Mouse (Mus musculus) heart, postnatal 14 days (tissue): ENCODE results near the gene Oas1a. TPM values are rescaled to one million over a fixed set of nuclear protein-coding genes. Genes with fewer than 3 reads are reported as not detected.
"Not testable (repeated sequence)": the region's sequence is repeated elsewhere in the genome, so short reads cannot be mapped to it uniquely, and the experiment has no call there.

Source experiments
- DNase-seq, 2 experiments: peaks; one replicate each; pipeline ENCODE4 v3.0.0; 2021 to 2022
- intact Hi-C: fragments of 180-260 bp; cut with DNase I; formaldehyde crosslinking; loops from one replicate; pipeline ENCODE4 v1.15.1; 2025
- total RNA-seq, 2 experiments: library from RNA; stranded (reverse); gene quantifications; 2 replicates each; pipeline ENCODE4 v1.2.3; 2021

The Oas1a gene
- total RNA-seq, 2 experiments from 2014 or later = 0.19 to 0.34 TPM

GRCm38 (mm10) chr5:120895231-120895900, 12.0 kb downstream of the Oas1a start:
- intact Hi-C loops = no loop called here
- DNase-seq = no peak

GRCm38 (mm10) chr5:120894692-120895091, 12.6 kb downstream of the Oas1a start:
- intact Hi-C loops, DNase-seq: not testable (repeated sequence)

- DNase-seq, intact Hi-C loops: not testable (repeated sequence)
Observed at GRCm38 (mm10) chr5:120893866-120894265, 13.5 kb downstream of the Oas1a start.

- DNase-seq = no peak
- intact Hi-C loops = loop anchor here (1.0 kb wide), 1 partner anchor 107 kb away; no protein-coding TSS in a partner anchor
Observed at GRCm38 (mm10) chr5:120892243-120892660, 15.1 kb downstream of the Oas1a start.

GRCm38 (mm10) chr5:120891566-120892242, 15.6 kb downstream of the Oas1a start:
- not testable (repeated sequence) for DNase-seq
- intact Hi-C loops = loop anchor here (1.0 kb wide), 1 partner anchor 106 kb away; no protein-coding TSS in a partner anchor

GRCm38 (mm10) chr5:120890991-120891390, 16.3 kb downstream of the Oas1a start:
- DNase-seq = no peak
- intact Hi-C loops = no loop called here

GRCm38 (mm10) chr5:120890026-120890425, 17.3 kb downstream of the Oas1a start:
- DNase-seq = no peak
- intact Hi-C loops = no loop called here

- DNase-seq, intact Hi-C loops: not testable (repeated sequence)
Observed at GRCm38 (mm10) chr5:120888294-120888815, 19.0 kb downstream of the Oas1a start.

- DNase-seq = no peak
- intact Hi-C loops = loop anchor here (2.0 kb wide), 1 partner anchor 15 kb away; no protein-coding TSS in a partner anchor
Observed at GRCm38 (mm10) chr5:120887831-120888230, 19.5 kb downstream of the Oas1a start.

GRCm38 (mm10) chr5:120887413-120887812, 19.9 kb downstream of the Oas1a start, which contains the start of gene Oas1g:
Oas1g (minus strand) TSS chr5:120887613.
- DNase-seq = not testable (repeated sequence)
- intact Hi-C loops = loop anchor here (2.0 kb wide), 1 partner anchor 15 kb away; no protein-coding TSS in a partner anchor

GRCm38 (mm10) chr5:120881681-120882080, 25.6 kb downstream of the Oas1a start:
- intact Hi-C loops, DNase-seq: not testable (repeated sequence)

GRCm38 (mm10) chr5:120878803-120879202, 28.5 kb downstream of the Oas1a start:
- intact Hi-C loops = loop anchor here (1.0 kb wide), 1 partner anchor 19 kb away; no protein-coding TSS in a partner anchor
- not testable (repeated sequence) for DNase-seq

GRCm38 (mm10) chr5:120877407-120877806, 29.9 kb downstream of the Oas1a start:
- intact Hi-C loops, DNase-seq: not testable (repeated sequence)

GRCm38 (mm10) chr5:120876839-120877238, 30.5 kb downstream of the Oas1a start:
- DNase-seq, intact Hi-C loops: not testable (repeated sequence)

GRCm38 (mm10) chr5:120871469-120871868, 35.9 kb downstream of the Oas1a start:
- no peak for DNase-seq
- intact Hi-C loops = no loop called here

GRCm38 (mm10) chr5:120870782-120871181, 36.5 kb downstream of the Oas1a start:
- intact Hi-C loops = no loop called here
- DNase-seq = no peak

- intact Hi-C loops = no loop called here
- DNase-seq = no peak
Observed at GRCm38 (mm10) chr5:120870081-120870480, 37.2 kb downstream of the Oas1a start.

- no peak for DNase-seq
- intact Hi-C loops = no loop called here
Observed at GRCm38 (mm10) chr5:120869436-120870015, 37.8 kb downstream of the Oas1a start.

GRCm38 (mm10) chr5:120865336-120865860, 41.9 kb downstream of the Oas1a start:
- intact Hi-C loops = no loop called here
- no peak for DNase-seq

GRCm38 (mm10) chr5:120861121-120861520, 46.2 kb downstream of the Oas1a start, which contains the start of gene Oas1h:
Oas1h (plus strand) TSS chr5:120861421.
- intact Hi-C loops = no loop called here
- no peak for DNase-seq
